Mouse (Mus musculus) heart, postnatal 10 days (tissue): ENCODE data around the gene Stx4a. TPM values are rescaled to one million over a fixed set of nuclear protein-coding genes. Genes with fewer than 3 reads are reported as not detected.
"Not testable (repeated sequence)": the region's sequence is repeated elsewhere in the genome, so short reads cannot be mapped to it uniquely, and the experiment has no call there.

ENCODE experiments used
- DNase-seq, 2 experiments: peaks; one replicate each; pipeline ENCODE4 v3.0.0; 2021
- intact Hi-C: fragments of 180-260 bp; cut with DNase I; formaldehyde crosslinking; loops from one replicate; pipeline ENCODE4 v1.15.1; 2025
- total RNA-seq, 2 experiments: library from RNA; stranded (reverse); gene quantifications; 2 replicates each; pipeline ENCODE4 v1.2.3; 2021

The Stx4a gene
- total RNA-seq, 2 experiments from 2014 or later = 69.2 to 72.5 TPM

DNA sequence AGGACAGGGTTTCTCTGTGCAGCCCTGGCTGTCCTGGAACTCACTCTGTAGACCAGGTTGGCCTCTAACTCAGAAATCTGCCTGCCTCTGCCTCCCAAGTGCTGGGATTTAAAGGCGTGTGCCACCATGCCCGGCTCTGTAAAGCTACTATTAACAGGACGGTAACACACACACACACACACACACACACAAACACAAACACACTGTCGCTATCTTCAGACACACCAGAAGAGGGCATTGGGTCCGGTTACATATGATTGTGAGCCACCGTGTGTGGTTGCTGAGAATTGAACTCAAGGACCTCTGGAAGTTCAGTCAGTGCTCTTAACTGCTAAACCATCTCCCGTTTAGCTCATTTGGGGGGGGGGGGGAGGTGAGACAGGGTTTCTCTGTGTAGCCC, 71.8 kb downstream of the Stx4a start:
- DNase-seq, intact Hi-C loops: not testable (repeated sequence)

DNA sequence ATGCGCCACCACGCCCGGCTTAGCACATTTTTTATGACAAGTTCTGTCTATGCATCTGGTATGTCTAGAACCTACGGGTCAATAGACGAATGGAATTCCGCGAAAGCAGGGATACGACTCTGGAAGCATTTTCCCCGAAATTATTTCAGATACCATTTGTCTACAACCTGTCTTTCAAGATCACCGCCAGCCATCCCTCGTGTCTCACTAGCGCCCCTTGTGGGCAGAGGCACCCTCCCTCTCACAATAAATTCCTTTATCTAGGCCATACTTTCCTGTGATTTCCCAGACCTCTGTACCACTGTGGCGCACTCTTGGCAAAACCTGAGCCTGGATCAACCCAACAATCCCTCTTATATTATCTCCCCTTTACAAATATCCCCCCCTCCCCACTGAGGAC, 72.3 kb downstream of the Stx4a start:
- intact Hi-C loops = no loop called here

DNA sequence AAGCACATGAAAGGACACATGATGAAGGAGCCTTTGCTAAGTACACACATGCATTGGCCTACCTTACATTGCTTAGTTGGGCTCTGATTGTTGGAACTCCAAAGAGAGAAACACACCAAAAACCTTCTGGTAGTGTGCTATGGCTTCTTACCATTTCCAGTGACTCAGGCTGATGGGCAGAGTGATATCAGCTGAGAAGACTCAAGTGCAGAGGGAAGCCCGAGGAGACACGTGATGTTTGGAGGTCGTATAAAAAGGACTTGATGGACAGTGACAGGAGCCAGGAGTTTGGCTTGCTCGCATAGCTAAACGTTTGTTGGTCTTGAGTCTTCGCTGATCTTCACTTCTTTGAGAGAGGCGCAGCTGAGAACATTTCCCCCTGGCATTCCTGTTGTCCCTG, 73.4 kb downstream of the Stx4a start:
- DNase-seq = no peak
- intact Hi-C loops = no loop called here

More for the DNA sequence above, 72.3 kb downstream of the Stx4a start:
- DNase-seq = peak; percentile 48 to 76

DNA sequence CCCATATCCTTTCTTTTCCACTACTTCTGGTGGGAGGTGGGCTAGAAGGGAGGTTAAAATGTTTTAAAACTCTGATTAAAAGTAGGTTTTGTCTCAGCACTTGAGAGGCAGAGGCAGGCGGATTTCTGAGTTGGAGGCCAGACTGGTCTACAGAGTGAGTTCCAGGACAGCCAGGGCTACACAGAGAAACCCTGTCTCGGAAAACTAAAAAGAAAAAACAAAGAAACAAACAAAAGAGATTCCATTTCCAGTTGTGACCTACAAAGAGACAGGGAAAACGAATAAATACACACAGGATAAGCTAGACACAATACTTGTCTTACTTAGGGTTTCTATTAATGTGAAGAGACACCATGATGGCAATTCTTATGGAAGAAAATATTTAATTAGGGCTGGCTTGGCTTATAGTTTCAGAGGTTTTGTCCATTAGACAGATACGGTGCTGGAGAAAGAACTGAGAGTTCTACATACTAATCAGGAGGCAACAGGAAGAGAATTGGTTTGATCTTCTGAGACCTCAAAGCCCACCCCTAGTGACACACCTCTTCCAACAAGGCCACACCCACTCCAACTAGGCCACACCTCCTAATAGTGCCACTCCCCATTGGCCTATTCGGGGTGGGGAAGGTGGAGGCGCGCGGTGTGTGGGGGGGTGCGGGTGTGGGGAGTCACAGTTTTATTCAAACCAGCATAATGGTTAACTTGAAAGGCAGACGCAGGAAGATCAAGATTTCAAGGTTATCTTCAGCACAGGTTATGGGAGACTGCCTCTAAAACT, 74.3 kb downstream of the Stx4a start:
- DNase-seq = no peak
- intact Hi-C loops = no loop called here

Other genes with a start within 250 kb of the Stx4a start
- 1 to 10 TPM; 7.3 to 8.7 TPM for gene Ccdc189, start 235.7 kb upstream of the Stx4a start, total RNA-seq
- 10 to 100 TPM; 54.3 to 57.0 TPM for gene Rnf40, start 235.5 kb upstream of the Stx4a start, total RNA-seq
- gene Zfp629, start 208.5 kb upstream of the Stx4a start, total RNA-seq = 10 to 100 TPM; 32.4 to 35.1 TPM
- gene Bcl7c, start 115.4 kb upstream of the Stx4a start, total RNA-seq = 10 to 100 TPM; 60.5 to 62.9 TPM
- gene Ctf1, start 111.6 kb upstream of the Stx4a start, total RNA-seq = 1 to 10 TPM; 4.6 to 7.5 TPM
- not detected for gene Ctf2, start 92.1 kb upstream of the Stx4a start, total RNA-seq
- 1 to 10 TPM; 5.6 to 6.2 TPM for gene Fbxl19, start 79.8 kb upstream of the Stx4a start, total RNA-seq
- gene Orai3, start 54.5 kb upstream of the Stx4a start, total RNA-seq = 10 to 100 TPM; 18.0 to 20.9 TPM
- 10 to 100 TPM; 26.1 to 29.9 TPM for gene Setd1a, start 47.6 kb upstream of the Stx4a start, total RNA-seq
- 1 to 10 TPM; 2.7 to 3.1 TPM for gene Gm49388, start 38.7 kb upstream of the Stx4a start, total RNA-seq
- gene Hsd3b7, start 23.7 kb upstream of the Stx4a start, total RNA-seq = 10 to 100 TPM; 15.9 to 16.1 TPM
- gene Stx1b, start 255 bp downstream of the Stx4a start, total RNA-seq = 1 to 10 TPM in 1 of 2 experiments, under 1 TPM in 1; 0.89 to 1.7 TPM
- gene Zfp646, start 51.9 kb downstream of the Stx4a start, total RNA-seq = 10 to 100 TPM; 23.3 to 23.9 TPM
- gene Zfp668, start 52.5 kb downstream of the Stx4a start, total RNA-seq = 1 to 10 TPM; 5.8 to 8.0 TPM
- 1 to 10 TPM in 1 of 2 experiments, under 1 TPM in 1; 0.60 to 1.1 TPM for gene Prss53, start 66.7 kb downstream of the Stx4a start, total RNA-seq
- not detected for gene Gm21974, start 71.2 kb downstream of the Stx4a start, total RNA-seq
- gene Vkorc1, start 71.3 kb downstream of the Stx4a start, total RNA-seq = 10 to 100 TPM; 33.8 to 34.3 TPM
- gene Bckdk, start 79.8 kb downstream of the Stx4a start, total RNA-seq = 10 to 100 TPM; 96.6 to 98.5 TPM
- 10 to 100 TPM; 12.7 to 14.6 TPM for gene Kat8, start 88.2 kb downstream of the Stx4a start, total RNA-seq
- not detected for gene Prss8, start 105.8 kb downstream of the Stx4a start, total RNA-seq
- gene Prss36, start 122.4 kb downstream of the Stx4a start, total RNA-seq = 1 to 10 TPM; 5.0 to 6.6 TPM
- gene Fus, start 143.2 kb downstream of the Stx4a start, total RNA-seq = 100 to 1,000 TPM; 297 to 307 TPM
- gene Pycard, start 169.6 kb downstream of the Stx4a start, total RNA-seq = 10 to 100 TPM; 14.2 to 21.0 TPM
- 100 to 1,000 TPM; 144 to 159 TPM for gene Trim72, start 179.7 kb downstream of the Stx4a start, total RNA-seq
- gene Itgam, start 238.3 kb downstream of the Stx4a start, total RNA-seq = 1 to 10 TPM; 2.5 to 3.9 TPM
- not detected for gene Gm49368, start 238.4 kb downstream of the Stx4a start, total RNA-seq